Mouse (Mus musculus) liver, embryonic 14.5 days (tissue): Measurements from ENCODE around the gene Pnkd.

Source experiments
- CTCF ChIP-seq: IDR thresholded peaks from 2 replicates; pipeline ENCODE4 v1.5.1; 2016; ENCODE audit warnings: antibody characterized with exemption, low read depth, control low read depth
- EP300 ChIP-seq: IDR thresholded peaks from 2 replicates; pipeline ENCODE4 v1.6.1; 2016; ENCODE audit warnings: antibody characterized with exemption, low read depth

DNA sequence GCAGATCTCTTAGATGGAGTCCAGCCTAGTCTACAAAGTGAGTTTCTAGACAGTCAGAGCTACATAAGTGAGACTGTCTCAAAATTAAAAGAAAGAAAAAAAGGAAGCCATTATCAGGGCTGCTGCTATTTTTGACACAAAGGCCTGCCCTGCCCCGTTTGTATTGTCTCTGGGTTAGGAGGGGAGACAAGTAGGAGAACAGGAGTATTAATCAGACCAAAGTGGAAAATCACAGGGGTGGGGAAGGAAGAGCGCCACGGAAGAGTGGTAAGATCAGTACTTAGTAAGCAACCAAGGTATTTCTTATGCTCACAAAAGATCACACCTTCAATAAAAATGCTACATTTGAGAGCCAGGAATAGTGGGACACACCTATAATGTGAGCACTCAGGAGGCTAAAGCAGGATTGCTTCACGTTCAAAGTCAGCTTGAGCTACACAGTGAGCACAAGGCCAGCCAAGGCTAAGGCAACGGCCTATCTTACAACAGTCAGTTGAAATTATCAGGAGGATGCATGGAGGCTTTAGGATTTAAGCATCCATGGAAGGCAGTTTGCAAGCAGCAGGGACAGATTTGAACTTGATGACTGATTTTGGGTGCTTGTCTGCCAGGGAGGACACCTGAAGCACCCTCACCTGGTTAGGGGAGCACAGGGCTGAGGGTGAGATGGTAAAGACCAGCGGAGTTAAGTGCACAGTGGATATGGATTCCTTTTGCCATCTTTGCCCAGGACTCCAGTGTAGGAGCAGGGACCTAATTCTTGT is 15.8 kb downstream of the Pnkd start:
- TF ChIP-seq CTCF (no peak), EP300 (no peak)
